Mouse (Mus musculus): ENCODE results near the gene Maats1. TPM values are rescaled to one million over a fixed set of nuclear protein-coding genes. Genes with fewer than 3 reads are reported as not detected.

Gene Maats1
- polyA plus RNA-seq, 1 experiment from 2014 or later, result 1.0 TPM

- H3K9ac ChIP-seq (replicated peaks; ENCODE audit: low read length), result no peak overlapping the region
- H3K36me3 ChIP-seq (ENCODE audit: control insufficient read depth, insufficient read depth, low read length), result no peaks in the 10 kb centered on the region
- no peak for ATAC-seq (ENCODE audit: low FRiP score, low TSS enrichment)
- no peak for DNase-seq
- H3K4me2 ChIP-seq (ENCODE audit: low read length), result no peak overlapping the region
- WGBS, result 86% methylated on average over 7 of the region's 7 CpGs
- no peak overlapping the region for H3K27ac ChIP-seq (replicated peaks; ENCODE audit: low read depth, low read length)
- no peak overlapping the region for H3K4me3 ChIP-seq (replicated peaks; ENCODE audit: low read depth, low read length)
- H3K4me1 ChIP-seq (ENCODE audit: control insufficient read depth, insufficient read depth, low read length), result no peaks in the 10 kb centered on the region
- no peaks in the 10 kb centered on the region for H3K9me3 ChIP-seq (ENCODE audit: control insufficient read depth, low read length)
- H3K27me3 ChIP-seq (ENCODE audit: control insufficient read depth, insufficient read depth, low read length), result no peaks in the 10 kb centered on the region
These were observed 27.1 kb upstream of the Maats1 start for GRCm38 (mm10) chr16:38369000-38369399.

GRCm38 (mm10) chr16:38368336-38368735 is 26.4 kb upstream of the Maats1 start:
- Histone ChIP-seq H3K4me1 (ENCODE audit: control insufficient read depth, insufficient read depth, low read length) (no peaks in the 10 kb centered on the region), H3K9me3 (ENCODE audit: control insufficient read depth, low read length) (no peaks in the 10 kb centered on the region), H3K4me3 (replicated peaks; ENCODE audit: low read depth, low read length) (no peak overlapping the region), H3K9ac (replicated peaks; ENCODE audit: low read length) (no peak overlapping the region), H3K36me3 (ENCODE audit: control insufficient read depth, insufficient read depth, low read length) (no peaks in the 10 kb centered on the region), H3K27ac (replicated peaks; ENCODE audit: low read depth, low read length) (no peak overlapping the region), H3K4me2 (ENCODE audit: low read length) (no peak overlapping the region), H3K27me3 (ENCODE audit: control insufficient read depth, insufficient read depth, low read length) (no peaks in the 10 kb centered on the region)
- WGBS, result 75% methylated on average over 10 of the region's 10 CpGs
- DNase-seq (no peak), ATAC-seq (ENCODE audit: low FRiP score, low TSS enrichment) (no peak)

- Histone ChIP-seq H3K36me3 (ENCODE audit: control insufficient read depth, insufficient read depth, low read length) (no peaks in the 10 kb centered on the region), H3K9ac (replicated peaks; ENCODE audit: low read length) (no peak overlapping the region), H3K4me3 (replicated peaks; ENCODE audit: low read depth, low read length) (no peak overlapping the region), H3K27ac (replicated peaks; ENCODE audit: low read depth, low read length) (no peak overlapping the region), H3K9me3 (ENCODE audit: control insufficient read depth, low read length) (no peaks in the 10 kb centered on the region), H3K27me3 (ENCODE audit: control insufficient read depth, insufficient read depth, low read length) (no peaks in the 10 kb centered on the region), H3K4me2 (ENCODE audit: low read length) (no peak overlapping the region), H3K4me1 (ENCODE audit: control insufficient read depth, insufficient read depth, low read length) (no peaks in the 10 kb centered on the region)
- DNase-seq, result no peak
- ATAC-seq (ENCODE audit: low FRiP score, low TSS enrichment), result no peak
- WGBS, result 86% methylated on average over 4 of the region's 4 CpGs
These were observed 24.3 kb upstream of the Maats1 start for GRCm38 (mm10) chr16:38366231-38366630.

- DNase-seq (no peak), ATAC-seq (ENCODE audit: low FRiP score, low TSS enrichment) (no peak)
- WGBS, result 91% methylated on average over 10 of the region's 10 CpGs
- Histone ChIP-seq H3K9me3 (ENCODE audit: control insufficient read depth, low read length) (no peaks in the 10 kb centered on the region), H3K4me1 (ENCODE audit: control insufficient read depth, insufficient read depth, low read length) (no peaks in the 10 kb centered on the region), H3K27ac (replicated peaks; ENCODE audit: low read depth, low read length) (no peak overlapping the region), H3K27me3 (ENCODE audit: control insufficient read depth, insufficient read depth, low read length) (no peaks in the 10 kb centered on the region), H3K9ac (replicated peaks; ENCODE audit: low read length) (no peak overlapping the region), H3K4me2 (ENCODE audit: low read length) (no peak overlapping the region), H3K36me3 (ENCODE audit: control insufficient read depth, insufficient read depth, low read length) (no peaks in the 10 kb centered on the region), H3K4me3 (replicated peaks; ENCODE audit: low read depth, low read length) (no peak overlapping the region)
These were observed 23.4 kb upstream of the Maats1 start for GRCm38 (mm10) chr16:38365390-38365789.

GRCm38 (mm10) chr16:38363657-38364056 is 21.7 kb upstream of the Maats1 start:
- no peak for ATAC-seq (ENCODE audit: low FRiP score, low TSS enrichment)
- 90% methylated on average over 7 of the region's 7 CpGs for WGBS

GRCm38 (mm10) chr16:38363256-38363595 is 21.3 kb upstream of the Maats1 start:
- no peak for DNase-seq
- WGBS, result 90% methylated on average over 3 of the region's 3 CpGs
- H3K9ac ChIP-seq (replicated peaks; ENCODE audit: low read length), result no peak overlapping the region
- no peaks in the 10 kb centered on the region for H3K36me3 ChIP-seq (ENCODE audit: control insufficient read depth, insufficient read depth, low read length)
- H3K4me1 ChIP-seq (ENCODE audit: control insufficient read depth, insufficient read depth, low read length), result 0 out of 2 replicates have a peak, but pooled peaks cover 2% of the 10 kb centered on the region
- H3K27me3 ChIP-seq (ENCODE audit: control insufficient read depth, insufficient read depth, low read length), result no peaks in the 10 kb centered on the region
- no peaks in the 10 kb centered on the region for H3K9me3 ChIP-seq (ENCODE audit: control insufficient read depth, low read length)
- no peak for ATAC-seq (ENCODE audit: low FRiP score, low TSS enrichment)
- H3K27ac ChIP-seq (replicated peaks; ENCODE audit: low read depth, low read length), result no peak overlapping the region
- no peak overlapping the region for H3K4me2 ChIP-seq (ENCODE audit: low read length)
- H3K4me3 ChIP-seq (replicated peaks; ENCODE audit: low read depth, low read length), result no peak overlapping the region

More at GRCm38 (mm10) chr16:38363657-38364056, 21.7 kb upstream of the Maats1 start:
- Histone ChIP-seq H3K27ac (replicated peaks; ENCODE audit: low read depth, low read length) (no peak overlapping the region), H3K4me1 (ENCODE audit: control insufficient read depth, insufficient read depth, low read length) (0 out of 2 replicates have a peak, but pooled peaks cover 2% of the 10 kb centered on the region), H3K9ac (replicated peaks; ENCODE audit: low read length) (no peak overlapping the region), H3K4me2 (ENCODE audit: low read length) (no peak overlapping the region), H3K27me3 (ENCODE audit: control insufficient read depth, insufficient read depth, low read length) (no peaks in the 10 kb centered on the region), H3K36me3 (ENCODE audit: control insufficient read depth, insufficient read depth, low read length) (no peaks in the 10 kb centered on the region), H3K9me3 (ENCODE audit: control insufficient read depth, low read length) (no peaks in the 10 kb centered on the region), H3K4me3 (replicated peaks; ENCODE audit: low read depth, low read length) (no peak overlapping the region)
- DNase-seq, result no peak

- Histone ChIP-seq H3K4me1 (ENCODE audit: control insufficient read depth, insufficient read depth, low read length) (0 out of 2 replicates have a peak, but pooled peaks cover 2% of the 10 kb centered on the region), H3K4me2 (ENCODE audit: low read length) (no peak overlapping the region), H3K36me3 (ENCODE audit: control insufficient read depth, insufficient read depth, low read length) (no peaks in the 10 kb centered on the region), H3K9me3 (ENCODE audit: control insufficient read depth, low read length) (no peaks in the 10 kb centered on the region), H3K27ac (replicated peaks; ENCODE audit: low read depth, low read length) (no peak overlapping the region), H3K27me3 (ENCODE audit: control insufficient read depth, insufficient read depth, low read length) (no peaks in the 10 kb centered on the region), H3K9ac (replicated peaks; ENCODE audit: low read length) (no peak overlapping the region), H3K4me3 (replicated peaks; ENCODE audit: low read depth, low read length) (no peak overlapping the region)
- 88% methylated on average over 20 of the region's 20 CpGs for WGBS
- no peak for ATAC-seq (ENCODE audit: low FRiP score, low TSS enrichment)
- no peak for DNase-seq
These were observed 20.7 kb upstream of the Maats1 start for GRCm38 (mm10) chr16:38362493-38363255.

- Histone ChIP-seq H3K4me3 (replicated peaks; ENCODE audit: low read depth, low read length) (no peak within 1 kb of the TSS), H3K36me3 (ENCODE audit: control insufficient read depth, insufficient read depth, low read length) (no peaks in the 10 kb centered on the region), H3K4me2 (ENCODE audit: low read length) (no peak within 1 kb of the TSS), H3K9me3 (ENCODE audit: control insufficient read depth, low read length) (no peaks in the 10 kb centered on the region), H3K9ac (replicated peaks; ENCODE audit: low read length) (no peak within 1 kb of the TSS), H3K27me3 (ENCODE audit: control insufficient read depth, insufficient read depth, low read length) (no peaks in the 10 kb centered on the region), H3K4me1 (ENCODE audit: control insufficient read depth, insufficient read depth, low read length) (0 out of 2 replicates have a peak, but pooled peaks cover 2% of the 10 kb centered on the region), H3K27ac (replicated peaks; ENCODE audit: low read depth, low read length) (no peak within 1 kb of the TSS)
- WGBS, result 74% methylated on average over 10 of the region's 10 CpGs
- ATAC-seq (ENCODE audit: low FRiP score, low TSS enrichment), result no peak
- no peak for DNase-seq
These were observed 20.0 kb upstream of the Maats1 start, which contains the start of gene Popdc2 for GRCm38 (mm10) chr16:38361933-38362332. TSS of gene Popdc2 (plus strand) at chr16:38362209.

- ATAC-seq (ENCODE audit: low FRiP score, low TSS enrichment) (no peak), DNase-seq (peak; percentile 32)
- H3K4me2 ChIP-seq (ENCODE audit: low read length), result no peak overlapping the region
- H3K9ac ChIP-seq (replicated peaks; ENCODE audit: low read length), result no peak overlapping the region
- H3K36me3 ChIP-seq (ENCODE audit: control insufficient read depth, insufficient read depth, low read length), result no peaks in the 10 kb centered on the region
- H3K27ac ChIP-seq (replicated peaks; ENCODE audit: low read depth, low read length), result no peak overlapping the region
- no peaks in the 10 kb centered on the region for H3K9me3 ChIP-seq (ENCODE audit: control insufficient read depth, low read length)
- H3K4me3 ChIP-seq (replicated peaks; ENCODE audit: low read depth, low read length), result no peak overlapping the region
- 10% methylated on average over 2 of the region's 2 CpGs for WGBS
- H3K27me3 ChIP-seq (ENCODE audit: control insufficient read depth, insufficient read depth, low read length), result no peaks in the 10 kb centered on the region
- 0 out of 2 replicates have a peak, but pooled peaks cover 2% of the 10 kb centered on the region for H3K4me1 ChIP-seq (ENCODE audit: control insufficient read depth, insufficient read depth, low read length)
These were observed 18.4 kb upstream of the Maats1 start for GRCm38 (mm10) chr16:38360317-38360716.

Measured in midbrain, embryonic 14.5 days (tissue).